Mouse (Mus musculus): Measurements from ENCODE around the gene Ehmt2.
"Not testable (repeated sequence)": the region's sequence is repeated elsewhere in the genome, so short reads cannot be mapped to it uniquely, and the experiment has no call there.

The Ehmt2 gene

GRCm38 (mm10) chr17:34928841-34929240 lies 30.6 kb downstream of the Ehmt2 start:
- DNase-seq: no peak

GRCm38 (mm10) chr17:34931061-34931734 lies 32.9 kb downstream of the Ehmt2 start, which contains the start of gene Neu1:
Neu1 (plus strand) TSS chr17:34931253.
- peak; percentile 99 for DNase-seq

GRCm38 (mm10) chr17:34931735-34932098 lies 33.4 kb downstream of the Ehmt2 start:
- no peak for DNase-seq

DNA sequence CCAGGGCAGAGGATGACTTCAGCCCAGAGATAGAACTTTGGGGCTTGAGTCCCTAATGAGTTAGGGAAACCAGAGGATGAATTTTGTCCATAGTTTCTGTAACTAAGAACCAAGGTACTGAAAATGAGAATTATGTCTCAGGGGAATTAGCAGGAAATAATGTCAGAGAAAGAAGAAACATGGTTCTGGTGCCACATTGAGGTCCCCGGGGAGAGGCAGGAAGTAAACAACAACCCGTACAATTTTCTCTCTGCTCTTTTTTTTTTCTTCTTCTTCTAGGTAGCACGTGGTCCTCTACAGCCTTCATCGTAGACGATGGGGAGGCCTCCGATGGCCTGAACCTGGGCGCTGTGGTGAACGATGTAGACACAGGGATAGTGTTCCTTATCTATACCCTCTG lies 34.0 kb downstream of the Ehmt2 start:
- DNase-seq: no peak

- no peak for DNase-seq
These were observed 35.8 kb downstream of the Ehmt2 start for GRCm38 (mm10) chr17:34934031-34934430.

GRCm38 (mm10) chr17:34934830-34935229 lies 36.6 kb downstream of the Ehmt2 start:
- no peak for DNase-seq

DNA sequence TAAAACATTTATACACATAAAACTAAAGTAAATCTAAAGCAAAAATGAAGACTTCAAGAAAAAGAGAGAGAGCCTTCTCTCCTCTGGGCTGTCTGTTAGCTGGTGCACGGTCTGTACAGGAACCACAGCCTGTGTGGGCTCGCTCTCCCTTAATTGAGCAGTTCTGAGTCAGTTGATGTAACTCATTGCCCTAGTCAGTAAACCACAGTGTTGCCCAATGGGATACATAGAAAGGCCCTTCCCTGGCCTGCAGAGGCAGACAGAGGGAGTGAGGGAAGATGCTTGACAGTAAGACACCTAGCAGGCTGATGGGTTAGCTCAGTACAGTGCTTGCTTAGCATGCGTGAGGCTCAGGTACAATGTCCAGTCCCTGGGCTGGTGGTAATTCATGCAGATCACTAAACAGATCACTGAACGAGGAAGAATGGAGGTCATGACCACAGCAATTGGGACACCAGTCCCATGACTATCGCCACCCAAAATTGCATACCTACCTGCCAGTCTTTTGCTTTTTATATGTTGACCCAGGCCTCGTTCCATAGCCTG lies 39.8 kb downstream of the Ehmt2 start:
- no peak for DNase-seq

DNA sequence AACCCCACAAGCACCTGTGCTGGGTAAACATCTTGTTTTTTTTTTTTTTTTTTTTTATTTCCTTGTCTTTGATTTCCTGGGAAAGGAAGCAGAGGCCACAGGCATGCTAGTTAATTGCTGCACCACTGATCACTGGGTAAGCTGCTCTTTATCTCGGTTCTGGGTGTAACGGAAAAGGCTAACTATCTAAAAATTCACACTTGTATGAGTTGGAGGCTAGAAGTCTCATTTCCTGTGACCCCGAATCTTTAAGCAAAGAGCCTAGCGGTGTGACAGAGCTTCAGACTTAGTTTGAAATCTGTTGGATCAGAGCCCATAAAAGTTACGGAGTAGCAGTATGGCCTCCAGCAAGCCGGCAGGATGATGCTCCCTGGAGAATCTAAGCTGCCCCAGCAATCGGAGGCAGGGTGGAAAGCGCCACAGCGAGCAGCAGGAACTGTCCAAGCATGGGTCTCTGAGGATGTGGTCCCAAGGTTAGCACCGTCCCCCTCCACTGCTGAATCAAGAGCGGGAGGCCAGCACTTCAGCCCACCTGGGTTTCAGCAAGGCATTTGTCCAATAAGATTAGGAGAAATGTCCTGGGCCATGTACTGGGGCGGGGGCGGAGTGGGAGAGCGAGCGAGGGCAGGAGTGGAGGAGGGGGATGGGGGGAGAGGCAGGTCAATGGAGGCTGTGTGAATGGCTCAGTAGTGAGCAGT lies 43.2 kb downstream of the Ehmt2 start:
- no peak for DNase-seq

- DNase-seq: no peak
These were observed 45.0 kb downstream of the Ehmt2 start for GRCm38 (mm10) chr17:34943128-34943815.

- DNase-seq: no peak
These were observed 46.1 kb downstream of the Ehmt2 start for GRCm38 (mm10) chr17:34944362-34944761.

DNA sequence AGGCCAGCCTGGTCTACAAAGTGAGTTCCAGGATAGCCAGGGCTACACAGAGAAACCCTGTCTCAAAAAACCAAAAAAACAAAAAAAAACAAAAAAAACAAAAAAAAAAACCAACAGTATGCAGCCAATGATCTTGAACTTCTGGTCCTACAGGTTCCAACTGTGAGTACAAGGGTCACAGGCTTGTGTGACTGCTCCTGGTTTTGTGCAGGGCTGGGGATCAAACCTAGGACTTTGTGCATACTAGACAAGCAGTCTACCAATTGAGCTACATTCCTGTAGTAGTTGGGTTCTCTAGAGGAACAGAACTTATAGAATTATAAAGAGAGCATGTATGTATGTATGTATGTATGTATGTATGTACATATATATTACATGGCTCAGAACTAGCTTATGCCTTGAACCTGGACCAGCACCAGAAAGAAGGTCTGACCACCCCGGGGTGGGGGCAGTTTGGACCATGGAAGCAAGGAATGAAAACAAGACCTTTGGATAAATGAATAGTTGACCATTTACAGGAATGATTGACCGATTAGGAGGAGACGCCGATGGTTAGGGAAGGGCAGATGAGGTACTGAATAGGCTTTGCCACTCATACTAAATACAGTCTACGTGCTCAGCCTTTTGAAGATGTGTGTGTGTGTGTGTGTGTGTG lies 48.3 kb downstream of the Ehmt2 start:
- no peak for DNase-seq

GRCm38 (mm10) chr17:34947606-34948005 lies 49.3 kb downstream of the Ehmt2 start:
- DNase-seq: no peak

DNA sequence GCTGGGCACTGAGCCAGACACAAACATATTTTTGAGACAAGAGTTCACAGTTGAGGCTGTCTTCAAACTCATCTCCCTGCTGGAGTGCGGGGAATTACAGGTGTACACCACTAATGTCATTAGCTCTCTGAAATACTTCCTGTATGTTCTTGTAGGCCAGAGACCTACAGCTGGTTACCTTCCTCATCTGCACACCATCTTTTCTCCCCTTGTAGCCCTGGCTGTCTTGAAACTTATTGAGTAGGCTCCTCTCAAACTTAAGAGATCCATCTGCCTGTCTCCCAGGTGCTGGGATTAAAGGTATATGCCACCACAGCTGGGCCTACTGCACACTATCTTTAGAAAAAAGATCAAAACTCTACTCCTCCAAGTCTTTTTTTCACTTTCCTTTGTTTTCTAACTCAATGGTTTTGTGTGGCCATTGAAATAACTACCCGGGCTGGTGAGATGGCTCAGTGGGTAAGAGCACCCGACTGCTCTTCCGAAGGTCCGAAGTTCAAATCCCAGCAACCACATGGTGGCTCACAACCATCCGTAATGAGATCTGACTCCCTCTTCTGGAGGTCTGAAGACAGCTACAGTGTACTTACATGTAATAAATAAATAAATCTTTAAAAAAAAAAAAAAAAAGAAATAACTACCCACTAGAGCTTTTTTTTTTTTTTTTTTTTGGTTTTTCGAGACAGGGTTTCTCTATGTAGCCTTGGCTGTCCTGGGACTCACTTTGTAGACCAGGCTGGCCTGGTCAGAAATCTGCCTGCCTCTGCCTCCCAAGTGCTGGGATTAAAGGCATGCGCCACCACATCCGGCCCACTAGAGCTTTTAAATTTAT lies 50.7 kb downstream of the Ehmt2 start:
- DNase-seq: not testable (repeated sequence)

DNA sequence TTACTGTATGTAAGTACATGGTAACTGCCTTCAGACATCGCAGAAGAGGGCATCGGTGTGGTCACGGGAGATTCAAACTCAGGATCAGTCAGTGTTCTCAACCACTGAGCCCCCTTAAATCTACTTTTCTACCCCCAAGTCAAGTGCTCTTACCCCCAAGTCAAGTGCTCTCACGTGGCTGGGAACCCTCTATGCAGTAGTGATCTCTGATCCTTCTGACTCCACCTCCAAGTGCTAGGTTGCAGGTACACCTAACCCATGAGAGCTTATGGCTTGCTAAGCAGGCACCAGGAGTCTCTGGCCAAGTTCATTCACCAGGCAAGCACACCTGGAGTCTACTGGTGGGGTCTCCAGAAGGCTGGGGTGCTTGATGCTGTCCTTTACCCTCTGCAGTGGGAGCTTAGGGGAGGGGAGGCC lies 51.3 kb downstream of the Ehmt2 start:
- DNase-seq: no peak

- no peak for DNase-seq
These were observed 52.5 kb downstream of the Ehmt2 start for GRCm38 (mm10) chr17:34950514-34951455.

GRCm38 (mm10) chr17:34951636-34952377 lies 53.5 kb downstream of the Ehmt2 start:
- no peak for DNase-seq

- peak; percentile 85 for DNase-seq
These were observed 54.2 kb downstream of the Ehmt2 start for GRCm38 (mm10) chr17:34952378-34953040.

GRCm38 (mm10) chr17:34953258-34953657 lies 55.0 kb downstream of the Ehmt2 start:
- DNase-seq: no peak

- no peak for DNase-seq
These were observed 55.6 kb downstream of the Ehmt2 start for GRCm38 (mm10) chr17:34953904-34954303.

DNA sequence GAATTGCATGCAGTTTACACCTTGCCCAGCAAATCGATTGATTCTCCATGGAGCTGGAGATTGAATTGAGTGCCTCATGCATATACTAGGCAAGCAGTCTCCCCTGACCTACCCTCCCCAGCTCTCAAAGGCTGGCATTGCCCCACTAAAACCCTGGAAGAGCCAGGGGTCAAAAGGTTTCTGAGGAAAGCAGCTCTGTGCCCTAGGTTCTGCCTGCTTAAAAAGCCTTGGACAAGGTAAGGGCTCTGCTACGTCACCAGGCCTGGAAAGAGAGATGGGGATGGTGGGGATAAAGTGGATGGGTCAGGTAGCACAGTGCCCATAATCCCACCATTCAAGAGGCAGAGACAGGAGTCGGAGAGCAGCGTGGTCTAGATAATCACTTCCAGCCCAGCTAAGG lies 56.6 kb downstream of the Ehmt2 start:
- DNase-seq: no peak

Data from lung, postnatal 10 days (tissue).